Mouse (Mus musculus) R1 (cell line): ENCODE data around the gene Olfr704.
"Not testable (repeated sequence)": the region's sequence is repeated elsewhere in the genome, so short reads cannot be mapped to it uniquely, and the experiment has no call there.

Experiments used
- DNase-seq: peaks from one replicate; pipeline ENCODE4 v3.0.0-alpha.2; 2018; ENCODE audit warnings: low read depth, low spot score

Olfr704 gene

DNA sequence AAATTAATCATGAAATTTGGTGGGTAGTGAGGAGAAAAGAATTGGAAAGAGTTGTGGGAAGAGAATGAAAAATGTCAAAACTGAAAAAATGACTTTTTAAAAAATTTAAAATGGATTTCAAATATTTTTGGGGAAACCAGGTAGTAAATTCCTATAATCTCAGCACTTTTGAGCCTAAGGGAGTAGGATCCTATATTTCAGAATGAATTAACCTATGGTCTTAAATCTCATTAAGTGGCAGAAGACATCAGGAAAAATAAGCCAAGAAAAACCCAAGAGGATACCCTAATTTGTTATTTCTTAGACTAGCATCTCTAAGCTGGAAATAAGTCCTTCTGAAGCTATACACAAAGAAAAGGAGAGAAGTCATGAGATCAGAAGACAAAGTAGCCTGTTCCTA lies at the start of gene Olfr704:
Gene Olfr704 (plus strand): TSS at position 301 of the 400 bp plus-strand sequence.
- DNase-seq: no peak

DNA sequence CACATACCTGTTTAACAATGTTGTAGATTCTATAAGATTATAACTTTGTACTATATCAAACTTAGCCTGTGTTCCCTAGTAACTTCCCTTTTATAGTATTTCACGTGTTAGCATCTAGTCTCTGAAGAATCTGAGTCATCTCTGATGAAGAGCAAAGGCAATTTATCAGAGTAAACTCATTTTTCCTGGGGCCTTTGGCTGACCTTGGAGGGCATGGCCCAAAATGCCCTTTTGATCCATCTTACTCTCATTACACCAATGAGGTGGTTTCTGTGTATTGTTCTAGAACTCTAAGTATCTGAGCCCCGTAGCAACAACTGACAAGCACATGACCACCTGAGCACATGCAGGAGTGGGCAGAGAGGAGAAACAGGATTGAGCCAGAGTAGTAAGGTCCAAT lies 49.2 kb upstream of the Olfr704 start, which contains the start of gene Olfr701:
Gene Olfr701 (plus strand): TSS at position 301 of the 400 bp plus-strand sequence.
- no peak for DNase-seq

DNA sequence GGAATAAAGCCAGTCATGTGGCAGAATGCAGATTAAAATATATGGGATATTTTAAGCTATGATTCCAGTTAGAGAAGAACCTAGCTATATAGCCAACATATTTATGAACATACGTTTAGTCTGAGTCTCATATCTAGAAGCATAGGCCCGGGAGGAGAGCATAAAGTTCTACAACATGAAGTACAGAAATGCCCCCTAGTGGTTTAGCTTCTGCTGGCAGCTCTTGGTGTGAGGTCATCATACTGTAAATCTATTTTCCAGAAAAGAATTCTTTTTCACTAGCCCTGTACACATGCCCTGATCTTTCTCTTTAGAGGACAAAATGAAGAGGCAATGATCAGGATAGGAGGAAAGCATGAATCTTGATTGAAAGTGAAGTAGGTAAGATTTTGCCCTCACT lies 47.2 kb upstream of the Olfr704 start:
- DNase-seq: peak; percentile 33

DNA sequence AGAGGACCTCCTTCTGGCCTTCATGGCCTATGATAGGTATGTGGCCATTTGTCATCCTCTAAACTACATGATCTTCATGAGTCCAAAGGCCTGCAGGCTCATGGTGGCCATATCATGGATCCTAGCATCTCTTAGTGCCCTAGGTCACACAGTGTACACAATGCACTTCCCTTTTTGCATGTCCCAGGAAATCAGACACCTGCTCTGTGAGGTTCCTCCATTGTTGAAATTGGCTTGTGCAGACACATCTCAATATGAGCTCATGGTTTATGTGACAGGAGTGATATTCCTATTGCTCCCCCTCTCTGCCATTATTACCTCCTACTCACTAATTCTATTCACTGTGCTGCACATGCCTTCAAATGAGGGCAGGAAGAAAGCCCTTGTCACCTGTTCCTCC lies 44.6 kb upstream of the Olfr704 start:
- no peak for DNase-seq

DNA sequence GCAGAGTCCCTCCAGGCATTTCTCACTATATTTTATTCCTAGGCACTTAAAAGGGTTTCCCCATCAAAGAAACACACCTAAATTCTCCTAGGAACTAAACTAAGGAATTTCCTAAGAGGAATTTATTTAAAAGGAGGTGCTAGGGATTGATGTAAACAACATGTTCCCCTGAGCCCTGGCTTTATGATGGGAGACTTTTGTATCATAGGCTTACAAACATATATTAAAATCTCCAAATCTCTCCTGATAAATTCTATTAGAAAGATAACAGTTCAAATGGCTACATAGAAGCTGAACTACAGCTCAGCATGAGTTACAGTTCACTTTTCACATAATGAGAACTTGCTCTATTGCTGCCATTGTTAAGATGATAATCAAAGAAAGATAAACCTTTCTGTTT lies 29.2 kb upstream of the Olfr704 start, which contains the start of gene Olfr702:
Gene Olfr702 (minus strand): TSS at position 101 of the 400 bp plus-strand sequence.
- no peak for DNase-seq

DNA sequence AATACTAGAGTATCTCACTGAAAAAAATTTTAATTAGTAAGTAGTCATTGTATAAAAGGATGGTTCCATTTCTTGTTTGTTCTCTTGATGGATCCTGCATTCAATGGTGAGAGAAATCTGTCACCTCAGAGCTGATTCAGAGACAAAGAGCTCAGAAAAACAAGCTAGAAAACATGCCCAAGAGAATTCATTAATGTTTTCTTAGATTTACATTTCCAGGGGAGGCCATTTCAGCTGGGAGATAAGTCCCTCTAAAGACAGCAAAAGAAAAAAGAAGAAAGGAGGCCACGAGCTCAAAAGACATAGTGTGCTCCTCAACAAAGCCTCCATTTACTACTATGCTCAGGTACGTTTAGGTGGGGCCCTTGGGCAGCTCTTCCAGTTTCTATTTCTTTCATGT lies 19.9 kb upstream of the Olfr704 start, which contains the start of gene Olfr703:
Gene Olfr703 (plus strand): TSS at position 301 of the 400 bp plus-strand sequence.
- no peak for DNase-seq

DNA sequence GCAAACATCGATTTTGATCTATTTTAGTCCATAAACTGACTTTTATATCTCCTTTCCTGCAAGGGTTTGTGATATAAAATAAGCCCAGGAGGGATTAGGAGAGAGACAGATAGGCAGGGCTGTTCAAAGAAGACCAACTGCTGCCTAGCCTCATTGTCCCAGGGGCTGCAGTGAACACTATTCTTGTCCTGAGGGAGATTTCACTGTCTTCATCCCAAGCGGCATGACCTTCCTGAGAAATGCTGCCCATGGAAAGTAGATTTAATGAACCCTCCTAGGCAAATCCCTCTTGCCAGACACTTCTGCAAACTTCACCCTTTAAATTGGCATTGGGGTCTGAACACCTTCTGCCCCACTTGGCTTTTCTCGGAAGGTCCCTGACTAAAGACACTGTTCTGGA lies 13.8 kb downstream of the Olfr704 start, which contains the start of gene Olfr705:
Gene Olfr705 (minus strand): TSS at position 101 of the 400 bp plus-strand sequence.
- no peak for DNase-seq

DNA sequence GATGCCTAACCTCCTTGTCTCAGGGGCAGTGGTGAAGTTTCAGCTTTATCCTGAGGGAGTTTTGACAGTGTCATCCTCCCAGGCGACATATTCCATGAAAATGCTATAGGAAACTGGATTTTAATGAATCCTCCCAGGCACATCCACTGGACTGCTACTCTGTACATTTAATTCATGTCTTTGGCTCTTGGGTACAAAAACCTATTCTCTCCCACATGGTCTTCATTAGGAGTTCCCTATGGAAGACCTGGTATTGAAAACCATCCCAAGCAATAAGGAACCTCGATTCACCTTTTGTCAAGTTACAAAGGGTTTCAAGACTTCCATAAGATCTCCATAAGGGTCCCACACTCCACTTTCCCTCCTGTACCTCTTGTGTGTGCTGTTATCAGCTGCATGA lies 25.1 kb downstream of the Olfr704 start, which contains the start of gene Olfr706:
Gene Olfr706 (minus strand): TSS at position 101 of the 400 bp plus-strand sequence.
- no peak for DNase-seq

DNA sequence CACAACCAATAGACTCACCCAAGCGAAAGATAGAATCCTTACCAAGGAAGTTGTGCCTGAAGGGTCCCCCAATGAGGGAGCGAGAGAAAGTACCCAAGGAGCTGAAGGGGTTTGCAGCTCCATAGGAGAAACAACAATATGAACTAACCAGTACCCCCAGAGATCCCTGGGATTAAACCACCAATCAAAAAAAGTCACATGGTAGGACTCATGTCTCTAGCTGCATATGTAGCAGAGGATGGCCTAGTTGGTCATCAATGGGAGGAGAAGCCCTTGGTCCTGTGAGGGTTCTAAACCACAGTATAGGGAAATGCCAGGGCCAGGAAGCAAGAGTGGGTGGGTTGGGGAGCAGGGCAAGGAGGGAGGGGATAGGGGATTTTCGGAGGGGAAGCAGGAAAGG lies 38.2 kb downstream of the Olfr704 start, which contains the start of gene Olfr707:
Gene Olfr707 (minus strand): TSS at position 101 of the 400 bp plus-strand sequence.
- not testable (repeated sequence) for DNase-seq

DNA sequence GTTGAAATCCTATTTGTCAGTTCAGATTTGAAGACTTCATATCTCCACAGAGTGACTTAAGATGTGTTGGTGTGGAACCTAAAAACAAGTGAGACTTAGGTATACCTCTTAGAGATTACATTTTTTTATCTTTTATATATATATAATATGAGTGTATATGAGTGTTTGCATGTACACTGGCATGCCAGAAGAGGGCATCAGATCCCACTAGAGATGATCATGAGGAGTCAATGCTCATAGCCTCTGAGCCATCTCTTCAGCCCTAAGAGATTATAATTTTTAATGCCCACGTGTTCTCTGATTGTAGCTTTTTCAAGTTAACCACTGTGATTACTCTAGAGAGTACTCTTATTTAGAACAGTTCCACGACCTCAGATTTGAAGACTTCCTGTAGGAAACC lies 44.7 kb downstream of the Olfr704 start, which contains the start of gene Olfr1532-ps1:
Gene Olfr1532-ps1 (plus strand): TSS at position 326 of the 400 bp plus-strand sequence.
- no peak for DNase-seq
